Mouse (Mus musculus) embryonic facial prominence, embryonic 11.5 days (tissue): ENCODE data around the gene Dyrk1a. TPM values are rescaled to one million over a fixed set of nuclear protein-coding genes. Genes with fewer than 3 reads are reported as not detected.

ENCODE experiments used
- ATAC-seq: fragments of 200-750 bp; cut with Nextera tagmentation; replicated peaks from 2 replicates; pipeline ENCODE4 v1.8.0; 2017; ENCODE audit warnings: low read depth; ENCODE audit not compliant: insufficient number of reproducible peaks, low FRiP score, low TSS enrichment
- DNase-seq: peaks from one replicate; pipeline ENCODE4 v3.0.0-alpha.2; 2015; ENCODE audit warnings: low spot score
- H3K27ac ChIP-seq: fragments of 300-500 bp; sonication (generic); replicated peaks from 2 replicates; pipeline ENCODE4 v1.5.1; 2014; ENCODE audit warnings: mild to moderate bottlenecking, low read depth, low read length, control low read depth
- H3K27me3 ChIP-seq: fragments of 300-500 bp; sonication (generic); 2 replicates; pipeline ENCODE4 v1.6.1; 2014; ENCODE audit warnings: mild to moderate bottlenecking, low read length, moderate library complexity, mixed read lengths; ENCODE audit not compliant: control insufficient read depth, insufficient read depth
- H3K36me3 ChIP-seq: fragments of 300-500 bp; sonication (generic); replicated peaks from 2 replicates; pipeline ENCODE4 v1.6.1; 2014; ENCODE audit warnings: low read depth, mild to moderate bottlenecking, low read length, moderate library complexity, mixed read lengths; ENCODE audit not compliant: control insufficient read depth, insufficient read depth
- H3K4me1 ChIP-seq: fragments of 300-500 bp; sonication (generic); 2 replicates; pipeline ENCODE4 v1.6.1; 2014; ENCODE audit warnings: low read length, mixed read lengths; ENCODE audit not compliant: control insufficient read depth, insufficient read depth
- H3K4me2 ChIP-seq: fragments of 300-500 bp; sonication (generic); 2 replicates; pipeline ENCODE4 v1.6.1; 2014; ENCODE audit warnings: low read depth, mild to moderate bottlenecking, control low read depth, low read length, moderate library complexity
- H3K4me3 ChIP-seq: fragments of 300-500 bp; sonication (generic); 2 replicates; pipeline ENCODE4 v1.5.1; 2014; ENCODE audit warnings: low read depth, low read length, control low read depth
- H3K9ac ChIP-seq: fragments of 300-500 bp; sonication (generic); replicated peaks from 2 replicates; pipeline ENCODE4 v1.6.1; 2014; ENCODE audit warnings: mild to moderate bottlenecking, control low read depth, low read length
- H3K9me3 ChIP-seq: fragments of 300-500 bp; sonication (generic); replicated peaks from 2 replicates; pipeline ENCODE4 v1.6.1; 2016; ENCODE audit warnings: mild to moderate bottlenecking, low read length, inconsistent platforms, mixed read lengths; ENCODE audit not compliant: control insufficient read depth
- WGBS: fragments of 180-500 bp; shearing (Covaris S2); extraction: QIAGEN DNeasy Blood & Tissue Kit; methylation state at CpG from one replicate; pipeline ENCODE4 v1.1.7; 2014; 5-methylcytosine and 5-hydroxymethylcytosine counted together
- polyA plus RNA-seq: library from polyadenylated mRNA; unstranded; fragments of >200 nt; fragmentation: Nextera tagmentation; extraction: Ambion mirVana; gene quantifications from 2 replicates; pipeline ENCODE4 v1.2.1, GENCODE M21; 2014

Gene Dyrk1a
- polyA plus RNA-seq, 1 experiment from 2014 or later: 13.6 TPM

- no peak overlapping the region for H3K9ac ChIP-seq
- DNase-seq (no peak), ATAC-seq (no peak)
- H3K27ac ChIP-seq: no peak overlapping the region
- no peaks in the 10 kb centered on the region; the same call in 1 of the 2 replicates for H3K4me1 ChIP-seq
- WGBS: 88% methylated on average over 6 of the region's 6 CpGs
- no peaks in the 10 kb centered on the region for H3K27me3 ChIP-seq
- H3K36me3 ChIP-seq: no peaks in the 10 kb centered on the region
- no peak overlapping the region for H3K4me2 ChIP-seq
- H3K4me3 ChIP-seq: no peak overlapping the region
- no peaks in the 10 kb centered on the region for H3K9me3 ChIP-seq
Measured at GRCm38 (mm10) chr16:94729236-94729635, 159.4 kb downstream of the Dyrk1a start.

- no peak overlapping the region for H3K27ac ChIP-seq
- H3K9me3 ChIP-seq: no peaks in the 10 kb centered on the region
- no peaks in the 10 kb centered on the region for H3K36me3 ChIP-seq
- H3K27me3 ChIP-seq: no peaks in the 10 kb centered on the region
- no peak overlapping the region for H3K9ac ChIP-seq
- no peaks in the 10 kb centered on the region; the same call in 1 of the 2 replicates for H3K4me1 ChIP-seq
- DNase-seq: no peak
- WGBS: 77% methylated on average over 12 of the region's 12 CpGs
- no peak for ATAC-seq
- H3K4me3 ChIP-seq: no peak overlapping the region
- no peak overlapping the region for H3K4me2 ChIP-seq
Measured at GRCm38 (mm10) chr16:94731027-94731426, 161.2 kb downstream of the Dyrk1a start.

DNA sequence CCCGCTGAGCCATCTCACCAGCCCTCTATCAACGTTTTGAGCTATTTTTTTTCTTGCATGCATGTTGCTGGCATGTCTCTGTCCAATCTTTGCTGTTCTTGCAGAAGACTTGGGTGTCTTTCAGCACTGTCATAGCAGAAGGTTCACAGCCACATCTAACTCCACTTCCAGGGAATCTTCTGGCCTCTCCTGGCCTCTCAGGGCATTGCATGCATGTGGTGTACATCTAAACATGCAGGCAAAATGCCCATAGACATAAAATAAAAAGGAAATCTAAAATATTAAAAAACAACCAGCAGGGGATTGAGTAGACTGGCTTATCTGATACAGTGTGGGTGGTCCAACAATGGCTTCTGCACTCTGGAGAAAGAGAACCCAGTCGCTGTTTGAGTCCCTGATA, 165.7 kb downstream of the Dyrk1a start:
- WGBS: 64% methylated on average over 3 of the region's 3 CpGs
- no peak overlapping the region for H3K27ac ChIP-seq
- H3K9ac ChIP-seq: no peak overlapping the region
- no peaks in the 10 kb centered on the region for H3K9me3 ChIP-seq
- DNase-seq: no peak
- no peak overlapping the region for H3K4me3 ChIP-seq
- H3K36me3 ChIP-seq: no peaks in the 10 kb centered on the region
- no peaks in the 10 kb centered on the region; the same call in 1 of the 2 replicates for H3K4me1 ChIP-seq
- H3K4me2 ChIP-seq: no peak overlapping the region
- no peak for ATAC-seq
- no peaks in the 10 kb centered on the region for H3K27me3 ChIP-seq

GRCm38 (mm10) chr16:94736462-94737358, 166.9 kb downstream of the Dyrk1a start:
- Histone ChIP-seq H3K27ac (no peak overlapping the region), H3K4me2 (no peak overlapping the region), H3K4me1 (no peaks in the 10 kb centered on the region; the same call in 1 of the 2 replicates), H3K27me3 (no peaks in the 10 kb centered on the region), H3K36me3 (no peaks in the 10 kb centered on the region), H3K9ac (no peak overlapping the region), H3K9me3 (no peaks in the 10 kb centered on the region), H3K4me3 (no peak overlapping the region)
- ATAC-seq: no peak; the same call in 1 of the 2 replicates
- WGBS: 85% methylated on average over 8 of the region's 8 CpGs
- no peak for DNase-seq

- no peaks in the 10 kb centered on the region for H3K27me3 ChIP-seq
- no peak overlapping the region for H3K4me2 ChIP-seq
- no peak overlapping the region for H3K27ac ChIP-seq
- no peaks in the 10 kb centered on the region for H3K36me3 ChIP-seq
- DNase-seq: no peak
- H3K4me1 ChIP-seq: no peaks in the 10 kb centered on the region; the same call in 1 of the 2 replicates
- 100% methylated on average over 1 of the region's 1 CpGs for WGBS
- H3K9me3 ChIP-seq: no peaks in the 10 kb centered on the region
- no peak for ATAC-seq
- no peak overlapping the region for H3K4me3 ChIP-seq
- H3K9ac ChIP-seq: no peak overlapping the region
Measured at GRCm38 (mm10) chr16:94737359-94737687, 167.5 kb downstream of the Dyrk1a start.

GRCm38 (mm10) chr16:94743853-94744501, 174.2 kb downstream of the Dyrk1a start:
- Histone ChIP-seq H3K4me2 (peak overlapping the region; percentile 10; the same call in 1 of the 2 replicates), H3K4me3 (no peak overlapping the region), H3K27ac (no peak overlapping the region), H3K36me3 (no peaks in the 10 kb centered on the region), H3K4me1 (no peaks in the 10 kb centered on the region), H3K9ac (peak overlapping the region; percentile 30), H3K27me3 (no peaks in the 10 kb centered on the region), H3K9me3 (no peaks in the 10 kb centered on the region)
- 2% methylated on average over 10 of the region's 11 CpGs for WGBS
- ATAC-seq (no peak; the same call in 1 of the 2 replicates), DNase-seq (peak; percentile 68)

DNA sequence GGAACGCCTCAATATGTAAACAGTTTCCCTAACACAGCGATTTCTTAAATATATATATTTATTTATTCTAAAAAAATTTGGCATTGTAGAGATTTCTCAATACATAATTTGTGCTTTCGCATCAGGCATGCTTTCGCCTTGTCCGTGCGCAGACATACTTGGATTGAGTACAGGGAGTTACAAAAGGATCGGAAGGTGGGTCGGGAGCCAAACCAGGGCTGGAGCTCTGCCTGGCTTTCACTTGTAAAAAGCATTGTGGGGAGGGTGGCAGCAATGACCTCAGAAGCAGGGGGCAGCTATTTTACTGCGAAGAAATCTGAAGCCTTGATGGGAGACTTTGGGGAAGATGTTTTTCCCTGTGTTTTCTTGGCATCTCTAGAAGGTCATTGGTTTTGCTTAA, 175.2 kb downstream of the Dyrk1a start:
- Histone ChIP-seq H3K4me1 (no peaks in the 10 kb centered on the region), H3K4me3 (no peak overlapping the region), H3K27me3 (no peaks in the 10 kb centered on the region), H3K9ac (no peak overlapping the region), H3K4me2 (no peak overlapping the region), H3K27ac (no peak overlapping the region), H3K36me3 (no peaks in the 10 kb centered on the region), H3K9me3 (no peaks in the 10 kb centered on the region)
- ATAC-seq (no peak), DNase-seq (no peak)
- 77% methylated on average over 9 of the region's 9 CpGs for WGBS
